Mouse (Mus musculus): ENCODE data around the gene Slc13a2.

The Slc13a2 gene

DNA sequence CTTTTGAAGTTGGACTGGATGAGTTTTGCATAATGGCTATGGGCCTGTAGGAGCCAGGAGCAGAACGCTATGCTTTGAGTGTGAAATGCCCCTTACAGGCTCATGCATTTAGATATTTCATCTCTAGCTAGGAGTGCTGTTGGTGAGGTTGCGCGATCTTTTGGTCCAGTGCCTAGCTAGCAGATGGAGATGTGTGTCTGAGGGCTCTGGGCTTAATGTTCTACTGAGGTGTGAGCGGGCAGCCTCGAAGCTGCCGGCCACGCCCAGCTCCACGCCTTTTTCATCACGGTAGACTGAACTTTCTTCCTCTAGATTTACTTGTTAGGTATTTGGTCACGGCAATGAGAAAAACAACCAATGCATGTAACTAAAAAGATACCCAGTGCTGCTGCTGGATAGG is 9.2 kb upstream of the Slc13a2 start:
- DNase-seq: peak; percentile 75

DNA sequence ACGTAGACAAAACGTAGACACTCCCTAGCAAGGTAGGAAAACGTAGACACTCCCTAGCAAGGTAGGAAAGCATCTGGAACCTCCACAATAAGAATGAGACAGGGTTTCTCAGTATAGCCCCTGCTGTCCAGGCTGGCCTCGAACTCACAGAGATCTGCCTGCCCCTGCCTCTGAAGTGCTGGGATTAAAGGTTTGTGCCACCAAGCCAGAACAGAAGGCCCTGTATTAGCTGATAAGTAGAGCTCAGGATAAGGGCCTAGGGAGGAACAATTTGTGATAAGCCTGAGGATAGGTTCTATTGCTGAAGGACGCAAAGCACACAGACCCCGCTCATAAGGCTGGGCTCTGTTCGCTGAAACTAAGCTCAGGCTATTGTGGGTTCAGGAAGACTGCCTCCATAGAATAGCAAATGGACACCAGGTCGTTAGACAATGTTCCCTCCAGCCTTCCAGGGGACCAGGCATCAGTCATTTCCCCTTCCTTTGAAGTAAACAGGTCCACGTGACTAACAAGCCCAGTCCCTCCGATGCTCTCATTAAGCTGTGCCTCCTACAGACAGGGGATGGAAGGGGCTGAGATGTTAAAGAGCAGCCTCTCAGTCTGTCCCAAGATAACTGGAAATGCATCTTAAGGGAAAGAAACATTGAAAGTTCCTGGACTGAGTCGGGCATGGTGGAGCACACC is 8.3 kb upstream of the Slc13a2 start:
- DNase-seq: no peak

DNA sequence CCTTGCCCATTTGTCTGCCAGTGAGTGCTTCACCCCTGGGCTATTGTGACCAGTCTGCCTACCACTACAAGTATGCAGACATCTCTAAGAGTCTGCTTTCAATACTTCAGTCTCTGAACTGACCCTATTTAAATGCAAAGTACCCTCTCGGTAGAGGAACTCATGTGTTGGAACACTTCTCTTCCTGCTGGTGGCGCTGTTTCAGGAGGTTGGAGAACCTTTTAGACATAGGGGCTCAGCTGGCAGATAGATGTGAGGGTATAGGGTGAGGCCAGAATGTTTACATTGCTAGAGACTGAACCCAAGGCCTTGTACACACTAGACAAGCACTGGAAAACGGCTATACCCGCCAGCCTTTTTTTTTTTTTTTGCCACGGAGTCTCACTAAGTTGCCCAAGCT is 6.3 kb upstream of the Slc13a2 start:
- DNase-seq: no peak

DNA sequence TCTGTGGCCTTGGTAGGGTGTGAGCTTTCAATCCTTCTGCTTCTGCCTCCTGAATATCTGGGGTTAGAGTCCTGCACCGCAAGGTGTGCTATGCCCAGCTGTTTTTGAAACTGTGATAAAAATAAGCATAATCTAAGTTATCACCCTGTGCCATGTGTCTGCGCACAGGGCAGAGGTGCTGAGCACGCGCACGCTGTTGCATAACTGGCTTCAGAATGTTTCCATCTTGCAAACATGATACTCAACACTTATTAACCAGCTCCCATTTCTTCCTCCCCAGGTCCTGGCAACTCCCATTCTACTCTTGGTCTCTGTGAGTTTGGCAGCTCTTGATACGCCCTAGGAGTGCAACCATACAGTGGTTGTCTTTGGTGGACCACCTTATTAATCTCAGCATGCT is 5.6 kb upstream of the Slc13a2 start:
- DNase-seq: peak; percentile 65

DNA sequence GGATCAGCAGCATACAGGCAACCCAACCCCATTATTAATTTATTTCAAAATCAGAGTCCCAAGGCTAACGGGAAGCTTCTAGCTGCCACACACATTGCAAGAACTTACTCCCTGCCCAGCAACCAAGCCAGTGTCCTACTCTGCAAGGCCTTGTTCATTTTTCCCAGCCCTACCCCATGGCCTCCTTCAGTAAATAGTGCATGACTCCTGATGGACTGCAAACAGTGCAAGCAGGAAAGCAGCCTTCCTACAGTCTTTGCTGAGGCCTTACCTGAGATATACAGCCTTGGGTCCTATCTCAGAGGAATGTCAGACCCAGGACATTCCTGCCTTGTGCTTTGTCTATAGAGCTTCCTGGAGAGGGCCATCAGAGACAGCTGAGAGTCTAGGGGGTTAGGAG is 3.6 kb upstream of the Slc13a2 start:
- DNase-seq: no peak

DNA sequence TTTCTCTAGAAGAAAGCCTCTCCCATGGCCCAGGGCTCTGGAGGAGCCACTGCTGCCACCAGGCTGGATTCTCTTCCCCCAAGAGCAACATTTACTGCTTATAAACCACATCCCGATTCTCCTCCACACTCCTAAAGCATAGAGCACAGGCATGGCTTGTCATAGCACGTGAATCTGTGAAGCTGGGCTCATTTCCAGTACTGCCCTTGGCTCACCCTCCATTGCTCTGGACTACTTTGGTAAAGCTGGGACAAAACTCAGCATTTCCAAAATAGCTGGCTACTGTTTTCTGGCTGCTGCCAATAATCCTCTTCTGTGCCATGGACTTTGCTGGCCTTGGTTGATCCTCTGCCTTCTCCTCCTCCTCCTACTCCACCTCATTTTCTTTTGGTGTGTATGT is 2.3 kb upstream of the Slc13a2 start:
- peak; percentile 70 for DNase-seq

DNA sequence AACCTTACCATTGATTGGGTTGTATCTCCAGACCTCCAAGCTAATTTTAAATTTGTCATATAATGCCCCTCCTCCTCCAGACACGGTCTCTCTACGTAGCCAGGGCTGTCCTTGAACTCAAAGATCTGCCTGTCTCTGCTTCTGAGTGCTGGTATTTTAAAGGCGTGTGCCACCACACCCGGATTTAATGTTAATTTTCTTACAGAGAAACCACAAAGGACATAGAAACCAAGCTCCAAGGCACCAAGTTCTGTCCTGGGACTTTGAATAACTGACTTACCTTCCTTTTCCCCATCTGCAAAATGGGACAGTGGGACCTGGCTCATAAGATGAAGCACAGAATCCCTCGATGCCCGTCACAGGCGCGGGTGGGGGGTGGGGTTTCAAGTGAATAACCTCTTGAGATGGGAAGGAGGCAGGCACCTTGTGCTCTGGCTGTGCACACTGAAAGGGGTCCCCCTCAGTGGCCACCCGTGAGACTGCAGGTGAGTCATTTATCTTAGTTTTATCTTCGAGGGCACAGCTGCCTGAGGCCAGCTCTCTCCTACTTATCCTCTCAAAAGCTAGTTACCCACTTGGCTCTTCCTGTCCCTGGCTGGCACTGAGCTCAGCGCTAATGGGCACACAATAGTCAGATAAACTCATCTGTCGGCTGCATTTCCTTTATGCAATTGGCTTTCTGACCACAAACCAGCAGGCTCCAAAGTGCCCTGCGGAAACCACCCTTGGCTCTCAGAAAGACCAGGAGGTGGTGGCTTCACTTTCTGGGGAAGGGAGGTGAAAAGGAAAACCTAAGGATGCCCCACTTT is 612 bp downstream of the Slc13a2 start:
- DNase-seq: no peak

DNA sequence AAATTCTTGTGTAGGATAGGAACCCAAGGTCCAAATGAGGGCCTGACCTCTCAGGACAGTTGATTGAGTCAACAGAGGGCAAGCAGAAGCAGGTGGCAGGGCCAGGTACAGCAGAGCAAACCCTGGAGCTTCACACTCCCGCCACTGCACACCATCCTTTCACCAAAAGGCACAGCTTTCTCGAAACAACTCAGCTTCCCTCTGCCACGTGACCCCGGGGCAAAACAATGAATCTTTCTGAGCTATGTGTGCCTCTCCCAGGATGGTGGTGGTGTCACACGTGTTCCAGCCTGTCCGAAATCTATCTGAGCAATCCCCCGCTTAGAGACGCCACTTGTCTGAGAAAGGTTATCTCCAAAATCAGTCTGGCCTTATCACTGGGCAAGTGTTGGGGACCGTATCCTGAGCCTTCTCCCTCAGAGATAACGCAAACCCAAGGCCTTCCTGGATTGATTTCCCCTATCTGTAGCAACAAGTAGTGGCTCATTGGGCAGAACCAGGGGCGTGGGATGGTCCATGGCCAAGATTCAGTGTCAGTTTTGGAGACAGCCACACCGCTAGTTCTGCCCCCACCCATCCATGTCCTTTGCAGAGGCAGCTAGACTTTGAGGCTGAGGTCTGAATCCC is 1.6 kb downstream of the Slc13a2 start:
- DNase-seq: no peak

DNA sequence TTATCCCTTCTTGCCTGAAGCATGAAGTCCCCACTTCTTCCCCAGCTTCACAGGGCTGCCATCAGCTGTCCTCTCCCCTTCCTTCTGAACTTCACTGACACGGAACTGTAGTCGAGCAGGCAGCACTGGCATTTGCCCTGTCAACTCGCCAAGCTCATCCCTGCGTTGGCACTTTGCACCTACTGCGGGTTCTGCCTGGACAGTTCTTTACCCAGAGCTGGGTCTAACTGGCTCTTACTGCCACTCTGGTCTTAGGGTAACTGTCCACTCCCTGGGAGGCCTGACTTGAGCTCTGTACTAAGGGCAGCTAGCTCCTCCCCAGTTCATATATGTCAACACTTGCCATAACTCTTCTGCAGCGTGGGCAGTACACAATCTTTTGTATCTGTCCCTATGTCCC is 5.2 kb downstream of the Slc13a2 start:
- peak; percentile 94 for DNase-seq

DNA sequence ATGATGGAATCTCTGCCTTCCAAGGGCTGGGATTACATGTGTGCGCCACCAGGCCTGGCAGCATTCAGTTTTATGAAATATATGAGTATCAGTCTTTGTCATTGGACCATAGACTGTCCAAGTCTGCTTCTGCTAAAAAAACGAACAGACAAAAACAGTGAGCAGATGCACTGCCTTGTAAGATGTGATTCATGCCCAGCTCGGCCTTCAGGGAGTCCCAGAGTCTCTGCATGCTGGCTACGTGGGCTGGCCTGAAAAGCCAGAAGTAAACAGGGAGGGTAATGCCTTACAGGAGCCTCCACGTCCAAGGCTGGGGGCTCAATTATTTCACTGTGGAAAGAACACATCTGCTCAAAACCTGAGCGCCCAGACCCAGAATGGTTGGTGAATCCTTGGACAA is 9.2 kb downstream of the Slc13a2 start:
- DNase-seq: no peak

DNA sequence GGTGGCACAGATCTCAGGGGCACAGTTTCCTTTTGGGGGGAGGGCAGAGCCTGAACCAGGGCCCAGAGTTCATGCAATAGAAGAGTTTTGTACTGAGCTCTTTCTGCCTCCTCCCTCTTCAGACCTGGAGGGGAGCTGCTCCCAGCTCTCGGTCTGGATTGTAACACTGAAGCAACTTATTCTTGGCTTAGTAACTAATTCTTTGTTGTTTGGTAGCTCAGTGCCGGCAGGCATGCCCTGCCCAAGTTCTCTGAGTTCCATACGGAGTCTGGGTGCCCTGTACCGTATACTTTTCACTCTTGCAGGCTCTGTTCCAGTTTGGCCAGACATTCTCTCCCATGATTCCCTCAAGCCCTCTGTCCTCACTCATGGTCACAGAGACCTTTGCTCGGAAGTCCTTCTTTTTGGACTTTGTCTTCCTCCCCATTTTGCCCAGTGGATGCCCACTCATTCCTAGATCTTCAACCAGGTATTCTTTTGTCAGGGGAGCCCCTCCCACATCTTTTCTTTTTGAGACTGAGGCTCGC is 9.6 kb downstream of the Slc13a2 start:
- DNase-seq: peak; percentile 66

DNA sequence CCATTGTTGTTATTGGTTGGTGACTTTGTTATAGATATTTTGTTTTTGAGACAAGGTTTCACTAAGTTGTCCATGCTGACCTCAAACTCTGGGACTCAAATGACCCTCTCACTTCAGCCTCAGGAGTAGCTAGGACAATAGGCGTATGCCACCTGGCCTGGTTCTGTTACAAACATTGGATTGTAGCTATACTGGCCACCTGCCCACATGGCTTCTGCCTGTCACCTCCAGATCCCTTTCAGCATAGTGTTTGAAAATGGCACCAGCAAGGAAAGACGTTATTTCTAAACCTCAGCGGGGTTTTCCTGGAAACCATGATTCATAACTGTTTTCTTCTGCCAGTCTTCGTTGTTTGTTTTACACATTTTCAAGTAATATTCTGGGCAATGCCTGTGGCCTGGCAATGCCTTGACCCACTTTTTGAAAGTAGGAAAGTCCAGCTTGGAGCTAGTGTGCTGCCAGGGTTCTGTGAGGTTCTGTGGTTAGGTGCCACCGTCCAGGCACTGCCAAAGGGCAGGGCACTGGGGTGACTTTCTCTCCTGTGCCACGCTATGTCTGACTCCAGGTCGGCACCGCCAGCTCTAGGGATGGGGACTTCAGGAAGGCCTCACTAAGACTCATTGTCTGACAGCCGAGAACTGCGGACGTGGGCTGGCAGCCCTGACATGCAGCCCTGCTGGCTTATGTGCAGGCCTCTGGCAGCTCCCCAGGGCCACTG is 10.3 kb downstream of the Slc13a2 start:
- no peak for DNase-seq

DNA sequence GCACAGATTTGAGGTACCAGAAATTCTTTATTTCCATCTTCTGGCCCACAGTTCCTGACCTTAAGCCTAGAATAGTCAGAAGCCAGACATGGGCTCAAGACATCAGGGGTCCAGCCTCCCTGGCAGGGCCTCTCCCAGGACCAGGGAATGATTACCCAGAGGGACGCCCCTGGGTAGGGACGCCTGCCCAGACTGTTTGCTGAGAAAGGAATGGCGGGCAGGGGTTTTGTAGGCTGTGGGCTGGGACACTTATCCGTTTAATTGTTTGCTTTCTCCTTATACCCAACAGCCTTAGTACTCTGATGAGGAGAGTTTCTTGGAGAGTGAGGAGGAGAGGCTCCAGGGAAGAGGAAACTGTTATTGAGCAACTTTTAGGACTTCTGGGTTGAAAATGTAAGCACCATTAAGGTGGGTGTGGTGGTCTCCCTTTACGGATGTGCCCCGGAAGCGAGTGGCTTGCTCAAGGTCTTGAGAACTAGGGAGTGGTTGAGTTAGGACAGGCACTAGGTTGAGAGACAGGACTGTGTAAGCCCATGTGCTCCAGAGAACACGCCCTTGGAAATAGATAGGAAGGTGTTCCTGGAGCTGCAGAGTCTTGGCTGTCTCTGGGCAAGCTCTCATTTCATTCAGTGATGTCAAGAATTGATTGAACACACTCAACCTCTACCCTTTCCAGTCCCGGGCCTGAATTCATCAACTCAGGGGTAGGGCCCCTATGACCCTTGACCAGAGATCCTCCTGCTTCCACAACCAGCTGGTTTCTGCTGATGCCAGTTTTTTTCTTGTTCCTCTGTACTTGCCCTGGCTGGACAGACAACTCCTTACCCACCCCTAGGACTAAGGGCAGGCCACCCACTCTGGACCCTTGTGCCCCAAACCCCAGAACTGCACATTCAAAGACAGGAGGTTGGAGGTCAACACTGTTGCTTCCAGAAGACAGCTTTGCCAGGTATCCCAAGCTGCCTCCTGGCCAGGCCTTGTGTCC is 13.5 kb downstream of the Slc13a2 start:
- DNase-seq: peak; percentile 86

DNA sequence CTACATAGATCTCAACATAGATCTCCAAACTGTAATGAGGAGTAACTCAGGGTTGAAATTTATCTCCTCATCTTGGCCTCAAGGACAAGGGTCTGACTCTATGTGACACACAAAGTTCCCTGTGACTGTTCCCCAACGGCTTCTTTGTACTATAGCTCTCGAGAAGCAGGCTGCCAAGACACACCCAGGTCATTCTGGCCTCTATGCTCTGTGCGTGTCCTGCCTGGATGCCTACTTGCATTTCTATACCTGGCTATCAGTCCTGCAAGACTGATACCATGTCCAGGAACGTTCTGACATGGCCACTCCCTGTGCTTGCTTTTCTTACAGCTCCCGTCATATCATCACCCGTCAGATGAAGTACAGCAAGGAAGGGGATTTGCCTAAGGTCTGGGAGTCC is 20.0 kb downstream of the Slc13a2 start:
- DNase-seq: peak; percentile 4

DNA sequence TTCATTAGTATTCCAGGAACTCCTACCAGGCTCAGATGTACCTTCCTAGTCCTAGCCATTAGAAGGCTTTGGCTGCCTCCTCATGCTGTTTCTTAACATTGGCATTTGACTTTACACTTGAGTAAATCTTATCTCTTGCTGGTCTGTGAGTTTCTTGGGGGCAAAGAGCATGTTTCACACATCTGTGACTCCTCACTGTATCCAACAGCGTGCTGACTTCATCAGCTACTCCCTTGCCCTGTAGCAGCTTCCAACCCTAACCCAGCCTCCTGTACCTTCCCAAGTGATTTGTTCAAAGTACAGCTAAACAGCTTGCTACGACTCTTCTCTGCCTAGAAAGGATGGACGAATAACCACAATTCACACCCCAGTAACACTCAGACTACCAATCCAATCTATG is 20.5 kb downstream of the Slc13a2 start:
- DNase-seq: peak; percentile 75

DNA sequence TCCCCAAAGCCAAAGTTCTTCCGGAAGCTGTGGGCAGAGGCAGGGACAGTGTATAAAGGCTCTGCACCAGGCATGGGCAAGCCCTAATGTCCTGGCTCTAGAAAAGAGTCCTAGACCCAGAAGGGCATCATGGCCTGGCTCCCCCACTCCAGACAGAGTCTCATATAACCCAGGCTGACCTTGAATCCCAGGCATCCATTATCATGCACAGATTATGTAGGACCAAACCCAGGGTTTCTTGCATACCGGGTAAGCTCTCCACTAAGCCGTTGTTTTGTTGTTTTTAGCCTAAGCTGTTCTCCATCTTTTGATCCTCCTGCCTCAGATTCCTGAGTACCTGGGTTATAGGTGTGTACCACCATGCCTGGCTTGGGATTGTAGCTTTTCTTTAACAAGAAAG is 21.1 kb downstream of the Slc13a2 start:
- peak; percentile 5 for DNase-seq

DNA sequence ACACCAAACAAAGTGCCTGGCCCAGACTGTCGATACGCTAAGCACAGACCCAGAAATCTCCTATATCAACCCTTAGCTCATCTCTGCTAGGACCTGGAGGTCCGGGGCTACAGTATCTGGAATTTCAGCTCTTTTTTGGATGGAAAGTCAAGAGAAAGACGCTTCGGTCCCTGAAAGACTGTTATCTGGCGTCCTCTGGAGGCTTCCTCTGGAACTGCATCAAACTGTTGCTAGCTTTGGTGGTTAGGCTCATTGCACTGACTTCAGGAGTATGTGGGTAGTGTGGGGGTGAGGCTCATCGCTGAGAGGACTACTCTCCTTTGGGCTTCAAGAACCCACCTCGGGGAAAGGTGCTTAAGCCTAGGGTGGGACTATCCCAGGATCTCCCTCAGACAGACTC is 22.3 kb downstream of the Slc13a2 start:
- DNase-seq: peak; percentile 39

DNA sequence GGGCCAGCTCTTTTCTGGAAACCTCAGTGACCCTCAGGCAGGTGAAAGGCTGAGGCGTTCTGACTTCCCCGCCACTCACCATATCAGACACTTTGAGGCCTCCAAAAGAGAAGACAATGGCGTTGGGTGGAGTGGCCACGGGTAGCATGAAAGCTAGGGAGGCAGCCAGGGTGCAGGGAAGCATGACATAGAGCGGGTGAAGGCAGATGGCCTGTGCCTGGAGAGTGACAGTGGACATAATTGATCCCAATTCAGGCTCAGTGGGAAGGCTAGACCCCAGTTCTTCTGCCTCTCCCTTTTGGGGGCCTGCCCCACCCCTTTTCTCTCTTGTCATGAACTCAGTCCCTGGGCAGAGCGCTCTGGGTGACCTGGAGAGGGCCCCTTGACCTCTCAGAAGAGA is 23.8 kb downstream of the Slc13a2 start:
- no peak for DNase-seq

DNA sequence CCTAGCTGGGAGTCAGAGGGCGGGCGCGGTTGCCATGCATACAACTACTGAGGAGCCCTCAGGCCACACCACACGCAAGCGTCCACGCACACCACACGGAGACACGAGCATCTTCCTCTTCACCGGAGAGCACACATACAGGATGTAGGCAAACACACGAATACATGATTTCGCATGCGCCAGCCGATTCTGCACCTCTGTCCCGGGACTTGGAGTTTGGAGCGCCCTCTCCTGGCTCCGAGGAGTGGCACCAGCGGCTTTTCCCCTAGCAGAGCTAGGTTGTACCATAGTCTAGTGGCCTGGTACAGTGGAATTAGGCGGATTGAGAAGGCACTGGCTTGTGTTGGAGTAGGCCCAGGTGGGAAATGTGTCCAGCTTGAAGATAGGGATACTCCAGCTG is 24.6 kb downstream of the Slc13a2 start:
- DNase-seq: peak; percentile 49

DNA sequence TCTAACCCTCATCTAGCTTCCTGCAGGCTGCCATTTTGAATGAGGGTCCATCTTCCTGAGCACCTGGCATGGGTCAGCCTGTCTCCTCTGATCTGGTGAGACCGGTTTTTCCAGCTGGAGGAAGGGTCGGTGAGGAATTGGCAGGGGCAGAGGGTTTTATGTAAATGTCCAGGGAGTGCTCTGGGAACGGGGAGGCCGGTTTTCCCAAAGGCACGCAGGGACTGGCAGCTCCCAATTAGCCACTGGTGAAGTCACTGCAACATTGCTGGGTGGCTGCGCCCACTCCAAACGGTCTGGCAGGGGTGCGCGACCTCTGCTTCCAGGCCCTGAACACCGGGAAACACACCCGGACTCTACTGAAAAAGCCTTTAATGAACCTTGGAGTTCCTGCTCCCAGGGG is 25.1 kb downstream of the Slc13a2 start:
- peak; percentile 34 for DNase-seq

DNA sequence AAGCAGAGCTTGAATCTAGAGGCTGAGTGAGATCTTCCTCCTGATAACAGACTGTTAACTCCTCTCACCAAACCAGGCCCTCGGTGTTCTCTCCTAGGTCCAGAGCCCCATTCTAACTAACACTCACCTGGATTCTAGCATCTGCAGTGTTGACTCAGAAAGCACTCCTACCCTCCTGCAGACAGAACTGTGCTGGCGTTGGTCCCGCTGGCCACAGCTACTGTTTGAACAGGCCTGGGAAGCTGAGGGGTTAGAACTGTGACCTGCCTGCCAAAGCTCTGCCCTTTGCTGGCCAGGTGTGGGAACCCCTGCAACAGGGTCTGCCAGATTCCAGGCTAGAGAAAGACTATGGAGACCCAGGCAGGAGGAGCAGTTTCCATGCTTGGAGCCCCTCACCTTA is 29.3 kb downstream of the Slc13a2 start:
- DNase-seq: no peak

DNA sequence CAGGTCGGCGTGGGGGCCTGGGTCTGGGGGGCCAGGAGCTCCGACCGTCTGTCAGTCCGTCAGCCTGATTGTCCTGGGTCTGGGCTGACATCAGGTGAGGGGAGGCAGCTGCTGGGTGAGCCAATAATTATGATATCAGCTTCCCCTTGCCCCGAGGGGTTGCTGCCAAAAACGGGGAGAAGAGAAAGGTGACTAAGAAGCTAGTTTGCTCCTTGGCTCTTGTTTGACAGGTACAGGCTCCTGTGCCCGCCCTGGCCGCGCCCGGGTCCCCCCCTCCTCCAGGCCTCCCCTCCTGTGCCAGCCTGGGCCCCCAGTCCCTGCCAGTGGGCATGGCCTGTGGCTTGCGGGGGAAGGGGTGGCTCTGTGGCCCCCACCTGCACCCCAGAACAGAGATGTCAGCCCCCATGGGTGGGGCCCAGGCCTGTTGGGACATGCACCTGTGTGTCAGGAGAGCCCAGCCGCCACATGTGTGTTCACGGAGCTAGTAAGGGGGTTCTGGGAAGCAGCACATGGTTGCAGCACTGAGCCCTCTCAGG is 35.4 kb downstream of the Slc13a2 start, which contains the start of gene Foxn1:
Gene Foxn1, minus strand, starts transcription at position 51 of the 536 bp plus-strand sequence.
- DNase-seq: no peak
